Mouse (Mus musculus) ES-Bruce4 (cell line): ENCODE data around the gene Vwce.

Experiments used
- CTCF ChIP-seq: IDR thresholded peaks from one replicate; pipeline ENCODE4 v1.8.1; 2011; ENCODE audit warnings: low read depth, low read length
- POLR2A ChIP-seq: IDR thresholded peaks from one replicate; pipeline ENCODE4 v1.8.1; 2011; ENCODE audit warnings: low read length; ENCODE audit not compliant: insufficient read depth

DNA sequence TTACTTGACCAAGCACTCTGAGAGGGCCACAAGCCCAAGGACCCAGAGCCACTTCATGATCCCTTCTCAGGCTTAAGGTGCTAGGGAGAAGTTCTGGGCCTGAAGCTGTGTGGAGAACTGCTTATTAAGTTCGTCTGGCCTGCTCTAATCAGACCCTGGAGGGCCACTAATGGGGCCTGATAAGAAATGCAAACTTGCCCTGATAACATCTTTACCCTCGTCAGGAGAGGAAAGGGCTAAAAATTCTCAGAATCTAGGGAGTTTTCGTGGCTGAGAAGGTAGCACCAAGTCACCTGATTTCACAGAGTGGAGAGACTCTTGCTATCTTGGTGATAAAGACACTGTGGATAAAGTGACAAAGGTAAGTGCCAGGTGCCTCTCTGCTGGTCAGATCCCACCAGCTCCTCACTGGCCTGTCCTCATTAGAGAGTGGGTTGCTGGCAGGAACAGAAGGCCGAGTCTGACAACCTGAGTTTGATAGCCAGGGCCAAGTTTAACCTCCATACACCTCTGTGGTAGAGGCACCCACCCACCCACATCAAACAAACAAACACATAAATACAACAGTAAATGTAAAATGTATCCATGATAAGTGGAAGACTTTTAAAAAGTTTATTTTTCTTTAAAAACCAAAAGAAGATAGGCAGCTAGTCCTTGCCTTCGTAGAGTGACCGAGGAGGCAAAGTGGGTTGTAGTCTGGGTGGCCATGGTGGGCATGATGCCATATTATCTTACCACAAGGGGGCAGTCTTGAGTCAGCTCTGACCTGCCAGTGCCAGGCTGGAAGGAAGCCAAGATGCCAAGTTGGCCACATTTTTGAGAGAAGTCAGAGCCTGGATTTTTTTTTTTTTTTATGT lies 44.1 kb downstream of the Vwce start, which contains the start of gene Pga5:
- TF ChIP-seq CTCF (peak; percentile 95), POLR2A (no peak)
